Mouse (Mus musculus) frontal cortex, postnatal 14 days (tissue): ENCODE data around the gene Zc3h13.

Experiments
- DNase-seq, 2 experiments: peaks; one replicate each; pipeline ENCODE4 v3.0.0; 2022; ENCODE audit warnings: low spot score in 2 of 2

Zc3h13 gene

DNA sequence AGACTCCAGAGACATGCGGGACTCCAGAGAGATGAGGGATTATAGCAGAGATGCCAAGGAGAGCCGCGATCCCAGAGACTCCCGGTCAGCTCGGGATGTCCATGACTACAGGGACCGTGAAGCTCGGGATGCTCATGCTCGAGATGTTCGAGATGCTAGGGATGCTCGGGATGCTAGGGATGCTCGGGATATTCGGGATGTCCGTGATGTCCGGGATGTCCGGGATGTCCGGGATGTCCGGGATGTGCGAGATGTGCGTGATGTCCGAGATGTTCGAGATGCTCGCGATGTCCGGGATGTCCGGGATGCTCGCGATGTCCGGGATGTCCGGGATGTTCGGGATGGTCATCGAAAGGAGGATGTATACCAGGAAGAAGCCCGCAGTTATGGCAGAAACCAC, 39.2 kb downstream of the Zc3h13 start:
- no peak for DNase-seq

DNA sequence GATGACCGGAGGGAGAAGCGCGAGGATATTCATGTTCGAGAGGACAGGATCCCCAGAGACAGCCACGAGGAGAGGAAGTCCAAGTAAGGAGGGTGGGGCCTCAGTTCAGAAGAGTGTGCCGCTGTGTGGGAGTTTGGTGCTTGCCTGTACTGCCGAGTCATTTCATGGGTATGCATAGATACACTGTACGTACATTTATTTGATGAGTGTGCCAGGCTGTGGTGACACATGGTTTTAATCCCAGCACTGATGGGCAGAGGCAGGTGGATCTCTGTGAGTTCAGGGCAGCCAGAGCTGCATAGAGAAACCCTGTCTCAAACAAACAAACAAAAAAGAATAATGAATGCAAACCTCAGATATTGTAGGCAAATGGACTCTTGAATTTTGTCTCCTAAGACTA, 43.9 kb downstream of the Zc3h13 start:
- DNase-seq: no peak

DNA sequence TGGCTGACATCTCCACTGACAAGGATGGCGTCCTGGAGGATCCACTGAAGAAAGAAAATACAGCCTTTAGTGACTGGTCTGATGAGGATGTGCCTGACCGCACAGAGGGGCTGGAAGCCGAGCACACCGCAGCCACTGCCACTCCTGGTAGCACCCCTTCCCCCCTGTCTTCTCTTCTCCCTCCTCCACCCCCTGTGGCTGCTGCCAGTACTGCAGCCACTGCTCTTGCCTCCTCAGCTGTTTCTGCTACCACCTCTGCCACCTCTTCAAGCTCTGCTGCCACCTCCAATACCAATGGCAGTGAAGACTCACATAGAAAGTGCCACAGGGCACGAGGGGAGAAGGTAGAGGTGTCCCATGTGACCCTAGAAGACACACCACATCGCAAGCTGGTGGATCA, 46.4 kb downstream of the Zc3h13 start:
- no peak for DNase-seq

DNA sequence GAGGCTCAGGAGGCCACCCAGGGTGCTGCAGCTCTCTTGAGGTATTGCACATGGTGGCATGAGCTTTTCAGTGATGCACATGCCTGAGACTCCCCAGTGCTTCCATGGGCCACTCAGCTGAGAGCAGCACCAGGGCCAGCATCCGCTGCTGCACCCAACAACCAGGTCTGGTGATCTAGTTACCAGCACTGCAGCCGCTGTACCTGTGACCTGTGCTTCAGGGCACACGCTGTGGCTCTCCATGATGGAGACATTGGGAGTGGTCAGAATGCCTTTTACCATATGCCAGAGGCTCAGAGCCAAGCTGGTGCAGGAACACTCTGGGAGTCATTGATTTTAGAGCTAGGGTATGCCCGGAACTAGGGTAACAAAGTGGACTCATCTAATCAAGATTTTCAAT, 50.1 kb downstream of the Zc3h13 start:
- no peak for DNase-seq

DNA sequence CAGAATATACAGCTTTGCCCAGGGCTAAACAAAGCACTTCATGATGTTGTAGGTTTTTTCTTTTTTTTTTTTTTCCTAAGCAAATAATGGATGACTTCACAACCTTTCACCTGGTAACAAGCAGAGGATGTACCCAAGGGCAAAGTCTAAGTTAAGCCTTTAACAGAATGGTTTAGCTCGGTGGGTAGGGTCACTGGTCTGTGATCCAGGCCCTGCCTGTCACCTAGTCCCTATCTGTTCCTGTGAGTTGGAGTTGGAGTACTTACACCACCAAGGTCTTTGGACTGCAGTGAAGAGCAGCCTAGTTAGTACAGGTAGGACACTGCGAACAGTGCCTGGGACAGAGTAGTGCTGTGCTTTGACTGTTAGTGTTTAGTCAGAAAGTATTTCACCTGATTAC, 53.7 kb downstream of the Zc3h13 start:
- DNase-seq: no peak

DNA sequence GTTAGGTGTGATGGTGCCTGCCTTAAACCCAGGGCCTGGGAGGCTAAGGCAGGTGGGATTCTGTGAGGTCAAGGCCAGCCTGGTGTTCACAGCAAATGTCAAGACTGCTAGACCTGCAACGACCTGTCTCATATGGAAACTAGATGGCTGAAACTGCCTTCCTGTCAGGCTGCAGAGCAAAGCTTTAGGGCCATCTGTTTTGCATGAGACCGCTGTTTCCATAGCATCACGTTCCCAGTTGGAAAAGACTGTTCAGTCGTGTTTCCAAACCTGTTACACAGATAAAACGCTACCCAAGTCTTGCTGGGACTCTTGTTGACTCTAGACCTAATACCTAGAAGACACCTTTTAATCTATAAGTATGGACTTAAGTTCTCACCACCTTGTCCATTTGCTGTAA, 61.9 kb downstream of the Zc3h13 start:
- no peak for DNase-seq

DNA sequence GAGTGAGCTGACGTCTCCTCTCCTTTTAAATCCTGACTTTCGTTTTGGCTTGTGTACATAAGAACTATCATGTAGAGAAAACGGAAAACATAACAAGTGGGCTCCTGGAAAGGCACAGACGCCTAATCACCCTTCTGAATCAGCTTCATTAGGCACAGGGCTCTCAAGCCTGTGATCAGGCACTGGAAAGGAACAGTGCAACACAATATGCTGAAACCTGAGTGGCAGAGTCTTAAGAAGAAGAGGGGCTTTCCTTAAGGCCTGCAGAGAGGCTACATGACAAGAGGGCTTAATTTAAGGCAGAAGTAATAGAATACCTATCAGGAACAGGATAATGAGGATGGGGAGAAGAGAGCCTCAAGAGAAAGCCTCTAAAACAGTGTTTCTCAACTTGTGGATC, 67.5 kb downstream of the Zc3h13 start:
- no peak for DNase-seq

DNA sequence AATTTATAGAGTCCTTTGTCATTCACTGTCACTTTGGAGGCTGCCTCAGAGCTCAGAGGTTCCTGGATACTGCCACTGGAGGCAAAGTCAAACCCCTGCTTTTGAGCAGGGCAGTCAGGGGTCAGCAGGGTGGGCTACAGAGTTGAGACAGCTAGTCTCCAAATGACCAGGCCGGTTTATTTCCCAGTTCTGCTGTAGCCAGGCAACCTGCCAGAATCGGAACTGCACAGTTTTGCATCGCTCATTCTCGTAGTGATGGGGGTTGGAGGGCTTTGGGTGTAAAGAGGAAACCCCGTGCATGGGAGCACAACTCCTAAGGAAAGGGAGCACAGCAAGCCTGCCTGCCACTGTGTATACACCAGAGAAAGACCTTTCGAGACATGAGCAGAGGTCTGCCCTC, 79.1 kb downstream of the Zc3h13 start:
- no peak for DNase-seq

DNA sequence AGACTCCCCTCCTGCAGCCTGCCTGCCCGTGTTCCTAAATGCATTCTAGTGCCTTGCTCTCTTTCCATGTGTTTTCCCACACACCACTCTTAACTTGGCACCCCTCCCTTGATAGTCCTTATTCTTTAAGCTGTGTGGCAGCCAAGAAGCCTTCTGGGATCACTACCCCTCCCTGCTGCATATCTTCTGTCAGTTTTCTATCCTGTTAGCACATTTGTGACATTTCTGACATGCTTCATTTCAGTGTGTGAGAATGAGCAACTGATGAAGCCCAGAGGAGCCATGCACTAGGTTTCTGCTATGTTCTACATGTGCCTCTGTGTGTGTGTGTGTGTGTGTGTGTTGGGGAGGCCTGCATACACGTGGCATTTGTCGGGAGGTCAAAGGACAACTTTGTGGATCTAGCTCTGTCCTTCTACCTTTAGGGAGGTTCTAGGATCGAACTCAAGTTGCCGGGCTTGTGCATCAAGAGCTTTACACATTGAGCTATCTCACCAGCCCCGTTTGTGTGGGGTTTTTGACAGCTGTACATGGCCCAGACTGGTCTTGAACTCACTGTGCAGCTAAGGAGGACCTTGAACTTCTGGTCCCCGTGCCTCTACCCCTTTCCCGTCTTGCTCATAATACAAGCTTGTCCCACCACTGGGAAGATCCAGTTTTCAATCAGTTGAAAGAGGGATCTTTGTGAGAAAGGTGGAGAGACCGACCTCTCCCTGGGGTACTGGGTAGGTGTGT, 81.3 kb downstream of the Zc3h13 start:
- DNase-seq: no peak

DNA sequence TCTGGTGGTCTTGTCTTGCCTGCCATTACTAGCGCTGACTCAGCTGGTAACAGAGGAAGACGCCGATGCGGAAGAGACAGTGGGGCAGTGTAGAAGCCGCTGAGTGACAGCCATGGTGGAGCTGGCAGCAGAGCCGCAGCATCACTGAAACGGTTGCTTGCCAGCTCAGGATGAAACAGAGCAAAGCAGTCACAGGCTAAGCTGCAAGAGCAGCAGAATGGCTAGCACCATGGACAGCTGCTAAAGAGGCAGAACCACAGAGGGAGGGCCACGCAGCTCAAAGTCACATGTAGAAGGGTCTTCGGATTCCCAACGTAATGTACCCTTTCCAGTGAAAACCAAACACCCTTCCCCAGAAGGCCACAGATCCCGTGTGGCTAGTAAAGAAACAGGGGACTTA, 82.6 kb downstream of the Zc3h13 start:
- DNase-seq: no peak

DNA sequence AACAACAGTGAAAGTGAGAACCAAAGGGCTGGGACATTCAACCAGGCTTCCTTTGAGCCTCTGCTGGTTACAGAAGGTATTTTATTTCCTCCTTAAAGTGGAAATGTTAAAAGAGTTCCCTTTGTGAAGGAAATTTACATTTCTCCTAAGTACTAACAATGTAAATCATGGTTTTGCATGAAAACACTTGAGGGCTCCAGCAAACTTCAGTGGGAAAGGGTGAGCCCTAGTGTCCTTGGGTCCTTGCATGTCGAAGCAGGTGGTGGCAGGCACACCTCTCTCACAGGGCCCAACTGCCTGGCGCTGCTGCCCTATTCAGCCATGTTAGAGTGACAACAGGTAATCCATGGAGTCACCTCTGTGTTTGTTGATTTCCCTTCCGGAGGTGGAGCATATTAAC, 83.3 kb downstream of the Zc3h13 start:
- DNase-seq: no peak

DNA sequence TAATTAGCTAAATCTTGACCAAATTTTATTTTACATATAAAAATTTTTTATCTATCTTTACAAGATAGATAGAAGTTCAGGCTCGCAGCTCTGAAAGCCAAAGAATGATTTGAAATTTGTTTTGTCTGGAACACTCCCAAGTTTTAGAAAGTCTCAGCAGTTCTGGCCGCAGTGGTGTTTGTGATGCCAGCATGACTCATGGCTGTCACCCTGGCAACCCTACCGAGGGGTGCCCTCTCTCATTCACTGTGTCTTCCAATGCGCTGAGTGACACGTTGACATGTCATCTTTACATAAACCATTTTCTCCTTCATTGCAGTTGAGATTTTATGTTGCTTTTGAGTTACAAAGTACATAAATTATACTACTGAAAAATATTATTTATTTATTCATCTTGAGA, 85.7 kb downstream of the Zc3h13 start:
- DNase-seq: no peak

DNA sequence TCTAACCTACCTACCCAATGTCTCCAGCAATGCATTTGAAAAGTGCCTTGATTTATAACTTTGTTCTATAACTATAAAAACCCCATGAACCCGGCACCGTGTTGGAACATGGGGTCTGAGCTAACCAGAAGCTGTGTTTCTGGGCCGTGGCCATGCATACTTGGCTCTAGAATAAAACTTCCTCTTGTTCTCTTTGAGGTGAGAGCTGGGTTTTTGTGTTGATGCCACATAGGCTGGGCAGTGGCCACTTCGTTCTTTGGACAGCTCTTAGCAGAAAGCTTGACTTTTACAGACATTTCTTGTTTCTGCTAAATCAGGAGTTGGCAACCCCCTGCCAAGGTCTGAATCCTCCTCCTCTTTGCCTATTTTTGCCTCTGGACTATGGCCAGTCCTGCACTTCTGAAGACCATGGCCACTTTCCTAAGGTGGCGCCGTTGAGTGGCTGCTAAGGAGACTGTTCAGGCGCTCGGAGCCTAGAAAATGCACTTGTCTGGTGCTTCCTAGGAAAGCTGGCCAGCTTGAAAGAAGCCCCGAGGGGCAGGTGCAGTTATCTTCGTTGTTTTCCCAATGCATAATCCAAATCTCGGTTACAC, 90.9 kb downstream of the Zc3h13 start:
- peak; percentile 13 to 23 for DNase-seq

DNA sequence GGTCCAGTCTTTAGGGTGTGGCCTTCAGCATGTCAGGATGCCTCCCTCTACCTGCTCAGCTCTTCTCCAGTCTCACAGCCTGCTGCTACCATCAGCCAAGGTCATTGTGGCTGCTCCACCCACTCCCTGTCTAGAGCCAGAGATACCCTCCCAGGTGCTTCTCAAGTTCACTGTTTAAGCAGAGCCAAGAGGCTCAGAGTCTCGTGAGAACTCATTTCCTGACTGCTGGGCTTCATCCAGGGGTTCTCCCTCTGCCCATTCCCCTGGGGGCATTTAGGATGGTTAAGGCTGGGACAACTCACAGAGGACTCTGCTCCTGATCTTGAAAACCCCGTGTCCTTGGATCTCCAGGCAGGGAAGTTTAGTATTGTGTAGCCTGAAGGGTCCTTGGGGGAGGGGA, 92.1 kb downstream of the Zc3h13 start:
- DNase-seq: no peak

DNA sequence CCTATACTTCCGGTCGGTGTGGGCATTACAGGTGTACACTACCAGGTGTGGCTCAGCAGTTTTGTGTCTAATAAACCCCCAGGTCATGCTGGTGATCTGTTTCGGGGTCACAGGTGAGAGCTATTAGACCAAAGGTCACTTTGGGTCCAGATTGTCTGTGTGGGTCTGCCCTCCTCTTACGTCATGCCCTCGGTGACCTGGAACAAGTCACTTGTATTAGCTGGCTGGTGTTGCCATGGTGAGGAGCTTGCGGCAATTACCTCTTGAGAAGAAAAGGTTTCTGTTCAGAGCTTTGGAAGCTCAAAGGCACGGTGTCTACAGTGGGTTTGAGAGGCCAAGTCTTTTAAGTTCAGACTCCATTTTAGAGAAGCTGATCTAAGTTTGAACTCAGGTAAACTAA, 93.4 kb downstream of the Zc3h13 start:
- DNase-seq: no peak
